Mouse (Mus musculus) MEL (cell line): ENCODE data around the gene Mypop. TPM values are rescaled to one million over a fixed set of nuclear protein-coding genes. Genes with fewer than 3 reads are reported as not detected.

Experiments used
- DNase-seq: peaks from one replicate; pipeline ENCODE4 v3.0.0; 2011; ENCODE audit warnings: low read depth, low spot score
- H3K27ac ChIP-seq: 2 replicates; pipeline ENCODE4 v1.5.1; 2012; ENCODE audit warnings: low read depth, mild to moderate bottlenecking, control low read depth, low read length, moderate library complexity; ENCODE audit not compliant: control insufficient read depth
- H3K27me3 ChIP-seq, 2 experiments: fragments of 150-350 bp in 1 of 2; sonication (generic) in 1 of 2; 2 replicates each; pipeline ENCODE4 v1.6.1; 2012; ENCODE audit warnings: low read length in 2 of 2, mild to moderate bottlenecking in 2 of 2, improper control_type of control experiment in 1 of 2, moderate library complexity in 1 of 2; ENCODE audit not compliant: insufficient read depth in 2 of 2, control insufficient read depth in 1 of 2
- H3K36me3 ChIP-seq, 2 experiments: 2 replicates each; pipeline ENCODE4 v1.6.1; 2012 to 2014; ENCODE audit warnings: low read length in 2 of 2, improper control_type of control experiment in 1 of 2, inconsistent platforms in 1 of 2, mild to moderate bottlenecking in 1 of 2; ENCODE audit not compliant: insufficient read depth in 2 of 2, control insufficient read depth in 1 of 2
- H3K4me1 ChIP-seq, 2 experiments: fragments of 150-350 bp in 1 of 2; sonication (generic) in 1 of 2; 2 replicates each; pipeline ENCODE4 v1.6.1; 2012; ENCODE audit warnings: low read length in 2 of 2, improper control_type of control experiment in 1 of 2, mild to moderate bottlenecking in 1 of 2; ENCODE audit not compliant: insufficient read depth in 2 of 2, control insufficient read depth in 1 of 2
- H3K4me3 ChIP-seq, 2 experiments: fragments of 150-350 bp in 1 of 2; sonication (generic) in 1 of 2; 2 replicates each; pipeline ENCODE4 v1.5.1; 2012; ENCODE audit warnings: low read depth in 2 of 2, low read length in 2 of 2, mild to moderate bottlenecking in 2 of 2, moderate library complexity in 2 of 2, control low read depth in 1 of 2, improper control_type of control experiment in 1 of 2; ENCODE audit not compliant: control insufficient read depth in 1 of 2, insufficient read depth in 1 of 2
- H3K79me2 ChIP-seq: 2 replicates; pipeline ENCODE4 v1.6.1; 2012; ENCODE audit warnings: mild to moderate bottlenecking, low read length, moderate library complexity; ENCODE audit not compliant: control insufficient read depth, poor library complexity, insufficient read depth
- H3K9ac ChIP-seq: 2 replicates; pipeline ENCODE4 v1.6.1; 2012; ENCODE audit warnings: low read depth, mild to moderate bottlenecking, control low read depth, low read length, moderate library complexity; ENCODE audit not compliant: control insufficient read depth, poor library complexity, severe bottlenecking
- H3K9me3 ChIP-seq: fragments of 150-350 bp; sonication (generic); replicated peaks from 2 replicates; pipeline ENCODE4 v1.6.1; 2012; ENCODE audit warnings: mild to moderate bottlenecking, low read length, improper control_type of control experiment, moderate library complexity; ENCODE audit not compliant: insufficient read depth
- BHLHE40 ChIP-seq: IDR thresholded peaks from 2 replicates; pipeline ENCODE4 v1.6.1; 2012; ENCODE audit warnings: low read depth, mild to moderate bottlenecking, inconsistent platforms, low read length, improper control_type of control experiment, borderline replicate concordance
- CHD1 ChIP-seq: IDR thresholded peaks from 2 replicates; pipeline ENCODE4 v1.6.1; 2012; ENCODE audit warnings: low read depth, mild to moderate bottlenecking, inconsistent platforms, low read length, improper control_type of control experiment
- CHD2 ChIP-seq: IDR thresholded peaks from 2 replicates; pipeline ENCODE4 v1.6.1; 2011; ENCODE audit warnings: low read length, improper control_type of control experiment
- E2F4 ChIP-seq: IDR thresholded peaks from 2 replicates; pipeline ENCODE4 v1.6.1; 2011; ENCODE audit warnings: low read depth, low read length, improper control_type of control experiment, borderline replicate concordance
- ELF1 ChIP-seq: IDR thresholded peaks from 2 replicates; pipeline ENCODE4 v1.6.1; 2014; ENCODE audit warnings: low read depth, mild to moderate bottlenecking, inconsistent platforms, low read length, improper control_type of control experiment, moderate library complexity
- ETS1 ChIP-seq: IDR thresholded peaks from 2 replicates; pipeline ENCODE4 v1.6.1; 2012; ENCODE audit warnings: low read depth, mild to moderate bottlenecking, inconsistent platforms, low read length, improper control_type of control experiment, moderate library complexity
- GATA1 ChIP-seq: IDR thresholded peaks from 2 replicates; pipeline ENCODE4 v1.6.1; 2011; ENCODE audit warnings: low read depth, low read length, improper control_type of control experiment
- HCFC1 ChIP-seq: IDR thresholded peaks from 2 replicates; pipeline ENCODE4 v1.6.1; 2012; ENCODE audit warnings: low read depth, mild to moderate bottlenecking, inconsistent platforms, low read length, improper control_type of control experiment, moderate library complexity
- MAFK ChIP-seq: IDR thresholded peaks from 2 replicates; pipeline ENCODE4 v1.6.1; 2011; ENCODE audit warnings: low read depth, mild to moderate bottlenecking, low read length, improper control_type of control experiment, borderline replicate concordance
- MAX ChIP-seq: IDR thresholded peaks from 2 replicates; pipeline ENCODE4 v1.6.1; 2011; ENCODE audit warnings: low read length, improper control_type of control experiment
- MYC ChIP-seq: IDR thresholded peaks from 2 replicates; pipeline ENCODE4 v1.6.1; 2011; ENCODE audit warnings: low read depth, mild to moderate bottlenecking, low read length, improper control_type of control experiment, moderate library complexity
- POLR2AphosphoS5 ChIP-seq: IDR thresholded peaks from 2 replicates; pipeline ENCODE4 v1.6.1; 2012; ENCODE audit warnings: low read depth, borderline replicate concordance, mild to moderate bottlenecking, inconsistent platforms, low read length, moderate library complexity, mixed read lengths
- RAD21 ChIP-seq: IDR thresholded peaks from 2 replicates; pipeline ENCODE4 v1.6.1; 2011; ENCODE audit warnings: mild to moderate bottlenecking, low read depth, low read length, improper control_type of control experiment
- SIN3A ChIP-seq: IDR thresholded peaks from 2 replicates; pipeline ENCODE4 v1.6.1; 2012; ENCODE audit warnings: low read length, improper control_type of control experiment, inconsistent platforms
- TAL1 ChIP-seq: IDR thresholded peaks from 2 replicates; pipeline ENCODE4 v1.6.1; 2012; ENCODE audit warnings: mild to moderate bottlenecking, inconsistent platforms, low read length, moderate library complexity, mixed read lengths
- TCF12 ChIP-seq: IDR thresholded peaks from 2 replicates; pipeline ENCODE4 v1.6.1; 2014; ENCODE audit warnings: low read depth, mild to moderate bottlenecking, inconsistent platforms, low read length, improper control_type of control experiment, moderate library complexity
- UBTF ChIP-seq: IDR thresholded peaks from 2 replicates; pipeline ENCODE4 v1.6.1; 2012; ENCODE audit warnings: low read depth, mild to moderate bottlenecking, inconsistent platforms, low read length, improper control_type of control experiment, moderate library complexity, borderline replicate concordance; ENCODE audit not compliant: insufficient read depth
- USF2 ChIP-seq, 2 experiments: IDR thresholded peaks; 2 replicates each; pipeline ENCODE4 v1.6.1; 2011 to 2012; ENCODE audit warnings: improper control_type of control experiment in 2 of 2, low read length in 2 of 2, borderline replicate concordance in 1 of 2, inconsistent platforms in 1 of 2, low read depth in 1 of 2, mild to moderate bottlenecking in 1 of 2; ENCODE audit not compliant: insufficient read depth in 1 of 2
- ZC3H11A ChIP-seq: IDR thresholded peaks from 2 replicates; pipeline ENCODE4 v1.6.1; 2012; ENCODE audit warnings: low read depth, mild to moderate bottlenecking, inconsistent platforms, low read length, improper control_type of control experiment
- ZNF384 ChIP-seq: IDR thresholded peaks from 2 replicates; pipeline ENCODE4 v1.6.1; 2012; ENCODE audit warnings: low read depth, mild to moderate bottlenecking, inconsistent platforms, low read length, improper control_type of control experiment
- polyA plus RNA-seq, 2 experiments: library from polyadenylated mRNA; stranded (reverse) in 1 of 2; unstranded in 1 of 2; fragments of >175 nt in 1 of 2; fragments of >200 nt in 1 of 2; gene quantifications; 2 replicates each; pipeline versions ENCODE4 v1.2.1 to v1.2.4; 2012; ENCODE audit warnings: low replicate concordance in 2 of 2, low read depth in 1 of 2; ENCODE audit not compliant: insufficient read length in 2 of 2, insufficient read depth in 1 of 2, missing spikeins in 1 of 2
- total RNA-seq: library from RNA; depleted of rRNA; stranded (reverse); fragments of 300-350 nt; gene quantifications from 2 replicates; pipeline ENCODE4 v1.2.3, GENCODE M21; 2012

Mypop gene
- total and polyA plus RNA-seq, 3 experiments = 1.2 to 6.5 TPM; not detected in 1

- Histone ChIP-seq H3K36me3 (peaks cover 0 to 7% of the 10 kb centered on the region in 2 experiments; a peak in 2 of 4 replicates), H3K9me3 (no peaks in the 10 kb centered on the region), H3K4me3 (no peak overlapping the region), H3K79me2 (no peaks in the 10 kb centered on the region), H3K4me1 (peaks cover 2 to 21% of the 10 kb centered on the region in 2 experiments; a peak in 3 of 4 replicates), H3K27ac (no peak overlapping the region), H3K27me3 (no peaks in the 10 kb centered on the region), H3K9ac (no peak overlapping the region)
- no peak for DNase-seq
- no peak for TF ChIP-seq SIN3A
- no peak for TF ChIP-seq ETS1
- TF ChIP-seq UBTF = no peak
- no peak for TF ChIP-seq GATA1
- no peak for TF ChIP-seq USF2 (IDR thresholded peaks at IDR 0.05; ENCODE audit: borderline replicate concordance in 1 of 2, insufficient read depth in 1 of 2, low read depth in 1 of 2, low read length in 2 of 2)
- TF ChIP-seq ZNF384 = no peak
- TF ChIP-seq CHD2 = no peak
- TF ChIP-seq E2F4 = no peak
Observed at GRCm38 (mm10) chr7:18988780-18989179, 2.3 kb upstream of the Mypop start.

GRCm38 (mm10) chr7:18989995-18990394, 1.1 kb upstream of the Mypop start:
- DNase-seq = no peak
- H3K79me2 ChIP-seq = no peaks in the 10 kb centered on the region
- H3K27me3 ChIP-seq = no peaks in the 10 kb centered on the region
- H3K9me3 ChIP-seq = no peaks in the 10 kb centered on the region
- TF ChIP-seq E2F4 (no peak), CHD1 (no peak), ZC3H11A (no peak), TAL1 (no peak)
- H3K36me3 ChIP-seq = peaks cover 0 to 7% of the 10 kb centered on the region in 2 experiments; a peak in 2 of 4 replicates
- H3K27ac ChIP-seq = no peak overlapping the region
- H3K4me3 ChIP-seq = no peak overlapping the region
- H3K4me1 ChIP-seq = peaks cover 2 to 21% of the 10 kb centered on the region in 2 experiments; a peak in 3 of 4 replicates
- no peak overlapping the region for H3K9ac ChIP-seq

- DNase-seq = no peak
- H3K4me1 ChIP-seq = peaks cover 2 to 17% of the 10 kb centered on the region in 2 experiments; a peak in 3 of 4 replicates
- H3K36me3 ChIP-seq = peaks cover 0 to 7% of the 10 kb centered on the region in 2 experiments; a peak in 2 of 4 replicates
- H3K9me3 ChIP-seq = no peaks in the 10 kb centered on the region
- no peak overlapping the region for H3K27ac ChIP-seq
- no peaks in the 10 kb centered on the region for H3K79me2 ChIP-seq
- H3K9ac ChIP-seq = peak overlapping the region; percentile 53; the same call in 1 of the 2 replicates
- H3K4me3 ChIP-seq = peak overlapping the region; percentile 43 to 45; a peak in 3 of 4 replicates
- no peaks in the 10 kb centered on the region for H3K27me3 ChIP-seq
- no peak for TF ChIP-seq MAX
- no peak for TF ChIP-seq TCF12
- no peak for TF ChIP-seq ELF1
- TF ChIP-seq USF2 (IDR thresholded peaks at IDR 0.05; ENCODE audit: borderline replicate concordance in 1 of 2, insufficient read depth in 1 of 2, low read depth in 1 of 2, low read length in 2 of 2) = no peak
- TF ChIP-seq ZC3H11A = no peak
- TF ChIP-seq HCFC1 = no peak
- no peak for TF ChIP-seq POLR2AphosphoS5
- TF ChIP-seq RAD21 = no peak
- TF ChIP-seq MAFK = no peak
- TF ChIP-seq ZNF384 = no peak
- TF ChIP-seq BHLHE40 = no peak
- TF ChIP-seq MYC = no peak
- no peak for TF ChIP-seq GATA1
Observed at GRCm38 (mm10) chr7:18991660-18992293, 732 bp downstream of the Mypop start.
